Mouse (Mus musculus) adrenal gland, postnatal 14 days (tissue): ENCODE measurements at regions not wholly inside any gene's neighbourhood (a gene's known extent, or its start where the extent isn't known, plus 50 kb on each side); places are given as distances from the start of the nearest gene placed in this dataset.
"Not testable (repeated sequence)": the region's sequence is repeated elsewhere in the genome, so short reads cannot be mapped to it uniquely, and the experiment has no call there.

Experiments used
- DNase-seq: peaks from one replicate; pipeline ENCODE4 v3.0.0; 2021; ENCODE audit warnings: mixed read lengths

- no peak for DNase-seq
Observed at GRCm38 (mm10) chr8:26608588-26608987, 368.5 kb upstream of the Zfp703 start.

- no peak for DNase-seq
Observed at GRCm38 (mm10) chr8:26612153-26612552, 365.0 kb upstream of the Zfp703 start.

- DNase-seq, result no peak
Observed at GRCm38 (mm10) chr8:26622311-26623052, 354.6 kb upstream of the Zfp703 start.

DNA sequence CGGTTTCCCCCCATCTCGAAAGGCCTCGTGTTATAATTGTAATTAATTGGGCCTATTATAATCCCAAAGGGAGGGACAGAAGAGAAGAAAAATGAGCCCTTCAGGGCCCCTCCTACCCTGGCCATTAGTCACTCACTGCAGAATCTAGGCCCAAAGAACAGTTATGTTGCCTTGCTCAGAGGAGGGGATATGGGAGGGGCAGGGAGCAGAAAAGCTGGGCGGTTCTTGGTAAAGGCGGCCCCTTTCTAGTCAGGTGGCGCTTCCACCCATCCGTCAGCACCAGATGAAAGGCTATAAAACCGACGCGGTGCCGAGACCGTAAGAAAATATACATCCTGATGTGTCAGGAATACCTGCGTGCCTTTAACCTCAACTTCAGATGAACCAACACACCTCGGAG, 350.9 kb upstream of the Zfp703 start:
- no peak for DNase-seq

GRCm38 (mm10) chr8:26626651-26627077, 350.5 kb upstream of the Zfp703 start:
- no peak for DNase-seq

DNA sequence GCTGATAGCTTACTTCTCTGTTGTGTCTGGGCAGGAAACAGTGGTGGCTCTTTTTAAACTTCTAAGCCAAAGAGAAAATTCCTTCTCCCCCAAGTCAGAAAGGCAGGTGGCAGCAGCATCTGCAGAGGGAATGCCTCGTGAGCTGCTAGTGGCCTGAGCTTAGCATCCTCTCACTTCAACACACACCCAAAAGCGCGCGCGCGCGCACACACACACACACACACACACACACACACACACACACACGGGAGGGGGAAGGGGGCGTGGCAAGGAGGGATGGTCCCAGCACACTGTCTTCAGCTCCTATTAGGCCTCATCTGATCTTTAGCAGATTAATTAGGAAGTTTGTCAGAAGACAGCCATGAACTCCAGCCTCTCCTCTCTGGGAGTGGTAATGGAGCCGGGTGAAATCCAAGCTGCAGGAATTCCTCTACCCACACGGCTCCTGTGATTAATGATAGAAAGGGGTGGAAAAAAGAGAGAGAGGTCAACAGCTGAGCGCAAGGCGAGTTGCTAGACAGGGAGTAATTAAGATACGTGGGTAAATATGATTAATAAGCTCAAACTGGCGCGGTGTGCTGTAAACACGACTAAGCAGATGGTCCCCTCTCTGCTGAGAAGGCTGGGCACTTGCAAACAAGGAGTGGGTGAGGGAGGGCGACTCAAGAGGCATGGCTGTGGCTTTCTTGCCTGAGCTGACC, 349.8 kb upstream of the Zfp703 start:
- no peak for DNase-seq

GRCm38 (mm10) chr8:26630544-26630943, 346.6 kb upstream of the Zfp703 start:
- DNase-seq, result no peak

DNA sequence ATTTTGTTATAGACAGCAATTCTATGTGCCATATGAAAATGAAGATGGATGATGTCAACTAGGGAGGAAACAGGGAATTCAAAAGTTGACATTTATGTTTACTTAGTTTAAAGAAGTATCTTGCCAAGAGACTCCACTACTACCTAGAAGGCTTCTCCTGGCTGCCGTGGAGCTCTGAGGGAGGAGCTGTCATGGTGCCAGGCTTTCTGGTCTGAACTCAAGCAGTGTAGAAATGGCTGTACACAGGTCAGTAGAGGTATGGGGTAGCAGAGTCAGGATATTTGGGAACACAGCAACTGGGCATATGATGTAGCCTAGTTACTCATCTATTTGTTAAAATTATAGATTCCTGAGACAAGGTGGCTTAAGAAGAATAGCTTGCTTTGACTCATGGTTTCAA, 341.4 kb upstream of the Zfp703 start:
- DNase-seq, result peak; percentile 59

DNA sequence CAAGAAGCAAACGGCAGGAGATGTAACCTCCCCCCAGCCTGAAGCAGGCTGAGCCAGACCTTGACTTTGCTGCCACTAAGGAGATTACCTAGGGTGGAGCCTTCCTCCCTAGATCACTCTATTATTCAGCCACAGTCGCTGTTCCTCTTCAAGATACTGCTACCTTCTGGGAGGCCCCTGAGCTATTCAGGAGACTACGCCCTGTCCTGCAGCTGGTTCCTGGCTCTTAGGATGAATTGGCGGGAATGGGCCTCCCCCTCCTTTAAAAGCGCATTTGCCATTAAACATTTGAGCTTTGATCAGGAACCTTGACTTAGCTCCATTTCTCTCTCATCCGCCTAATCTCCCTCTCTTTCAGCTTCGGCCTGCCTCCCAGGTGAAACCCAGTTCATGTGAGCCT, 331.8 kb upstream of the Zfp703 start:
- not testable (repeated sequence) for DNase-seq

DNA sequence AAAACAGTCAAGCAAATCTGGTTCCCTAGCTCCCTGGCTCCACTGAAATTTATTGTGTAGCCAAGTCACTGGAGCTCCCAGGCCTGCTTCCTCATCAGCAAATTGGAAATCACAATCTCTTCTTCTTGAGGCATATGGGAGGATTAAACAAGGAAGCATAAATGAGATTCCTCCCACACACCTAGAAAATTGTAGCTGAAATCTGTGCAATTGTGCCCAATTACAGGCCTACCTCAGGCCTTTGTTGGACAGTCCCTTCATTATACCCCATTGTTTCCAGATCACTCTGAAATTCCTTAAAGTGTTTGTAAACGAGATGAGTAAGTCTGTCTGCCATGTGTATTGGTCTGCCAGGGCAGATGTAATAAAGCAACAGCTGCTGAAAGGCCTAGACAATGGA, 326.8 kb upstream of the Zfp703 start:
- no peak for DNase-seq

GRCm38 (mm10) chr8:26655897-26656296, 321.2 kb upstream of the Zfp703 start:
- DNase-seq, result peak; percentile 9

DNA sequence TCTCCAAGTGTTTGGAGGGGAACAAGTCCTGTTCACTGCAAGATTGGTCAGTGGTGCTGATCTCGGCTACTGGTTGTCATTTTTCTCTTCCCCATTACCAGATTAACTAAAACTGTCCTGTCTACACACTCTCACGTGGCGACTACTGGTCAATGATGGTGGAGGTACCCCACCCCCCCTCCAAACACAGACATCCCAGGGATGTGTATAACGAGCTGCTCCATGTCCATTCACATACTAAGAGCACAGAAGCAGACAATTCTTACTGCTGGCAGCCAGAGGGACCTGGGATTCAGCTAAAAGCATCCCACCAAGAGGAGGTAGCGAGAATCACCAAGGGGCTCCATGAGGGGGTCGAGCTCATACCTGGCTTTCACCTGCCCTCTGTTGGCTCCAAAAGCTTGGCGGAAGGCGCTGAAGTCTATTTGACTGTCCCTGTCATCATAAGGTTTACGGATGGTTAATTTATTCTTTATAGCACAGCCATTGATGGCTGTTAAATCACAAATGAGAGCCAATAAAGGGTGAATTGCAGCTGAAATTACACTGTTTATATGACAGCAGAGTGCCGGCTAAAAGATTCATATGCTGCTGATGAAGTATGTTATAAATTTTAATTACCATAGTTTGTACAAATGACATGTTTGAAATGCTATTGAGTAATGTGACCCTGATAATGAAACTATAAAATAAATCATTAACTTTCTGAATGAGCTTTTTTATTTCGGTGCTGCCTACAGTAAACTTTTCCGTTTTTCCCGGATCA, 320.6 kb upstream of the Zfp703 start:
- DNase-seq, result no peak

- DNase-seq, result peak; percentile 19
Observed at GRCm38 (mm10) chr8:26659381-26659780, 317.7 kb upstream of the Zfp703 start.

- no peak for DNase-seq
Observed at GRCm38 (mm10) chr8:26669541-26669940, 307.6 kb upstream of the Zfp703 start.

- DNase-seq, result no peak
Observed at GRCm38 (mm10) chr8:26672486-26673395, 304.4 kb upstream of the Zfp703 start.

- DNase-seq, result no peak
Observed at GRCm38 (mm10) chr8:26677584-26678138, 299.5 kb upstream of the Zfp703 start.

- peak; percentile 27 for DNase-seq
Observed at GRCm38 (mm10) chr8:26680891-26681381, 296.2 kb upstream of the Zfp703 start.

DNA sequence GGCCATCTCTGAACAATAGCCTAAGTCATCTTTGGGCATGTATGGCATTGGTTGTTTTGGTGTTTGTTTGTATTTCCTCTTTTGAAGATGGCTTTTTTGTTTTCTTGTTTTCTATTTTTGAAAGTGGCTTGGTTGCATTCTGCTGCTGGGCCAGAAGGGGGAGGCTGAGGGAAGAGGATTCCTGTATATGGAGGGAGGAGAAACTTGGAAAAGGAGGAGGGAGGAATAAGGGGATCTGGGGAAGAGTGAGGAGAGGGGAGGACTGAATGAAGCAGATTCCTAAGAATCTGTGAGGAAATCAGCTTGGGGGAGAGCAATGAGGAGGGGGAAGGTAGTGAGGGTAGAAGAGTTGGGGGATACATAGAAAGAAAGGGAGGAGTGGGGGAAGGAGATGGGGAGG, 290.0 kb upstream of the Zfp703 start:
- peak; percentile 71 for DNase-seq

DNA sequence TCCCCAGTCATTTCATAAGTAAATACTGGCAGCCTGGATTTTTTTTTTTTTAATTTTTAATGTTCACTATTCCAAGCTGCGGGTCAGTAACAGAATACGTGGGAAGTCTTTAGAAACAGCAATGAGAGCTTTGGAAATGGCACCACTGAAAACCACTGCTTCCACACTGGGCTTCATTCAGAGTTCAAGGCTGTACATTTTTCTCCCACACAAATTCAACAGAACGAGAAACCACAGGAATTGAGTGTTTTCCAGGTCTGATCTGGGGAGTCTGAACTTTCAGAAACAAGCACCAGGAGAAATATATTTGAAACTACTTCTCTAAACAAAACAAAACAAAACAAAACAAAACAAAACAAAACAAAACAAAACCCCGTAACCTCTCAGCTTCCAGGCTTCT, 289.1 kb upstream of the Zfp703 start:
- DNase-seq, result no peak

GRCm38 (mm10) chr8:26688745-26689478, 288.2 kb upstream of the Zfp703 start:
- DNase-seq, result no peak
